ENCODE assay signal across 23 mouse cellular contexts in the genomic region with DNA sequence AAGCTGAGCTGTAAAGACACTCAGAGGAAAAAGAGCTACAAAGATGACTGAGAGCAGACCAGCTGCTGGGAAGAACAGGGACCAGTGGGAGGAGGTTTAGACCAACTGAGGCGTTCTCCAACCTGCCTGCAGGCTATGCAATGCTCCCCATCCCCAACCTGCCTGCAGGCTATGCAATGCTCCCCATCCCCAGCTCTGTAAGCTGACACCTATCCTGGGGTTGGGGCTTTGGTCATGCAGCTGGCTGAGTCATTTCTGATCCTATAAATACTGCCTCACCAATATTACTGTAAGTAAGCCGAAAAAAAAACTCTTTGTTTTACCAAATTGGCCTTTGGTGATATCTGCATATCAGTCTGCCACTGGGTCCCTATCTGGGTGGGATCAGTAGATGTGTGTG.
DNase-seq lines count a peak whose midpoint lies in the region; ATAC-seq and TF ChIP-seq lines count a peak whose summit lies in the region.
"Had no signal": no experiment of that assay in that cellular context is flagged by ENCODE, and none has a peak within 500 bp of the region (broad histone marks: within the 10 kb centered on the region; RNA-seq: fewer than 3 reads in every experiment).

No protein-coding gene starts in this region.

- peaks cover 2% of the 10 kb centered on the region; the same call in 1 of the 2 replicates for H3K27me3 ChIP-seq in forebrain, embryonic 10.5 days (ENCODE audit: poor library complexity, severe bottlenecking)
- H3K27me3 ChIP-seq in forebrain, embryonic 11.5 days (ENCODE audit: control insufficient read depth, insufficient read depth, low read length) = no peaks in the 10 kb centered on the region
- no peaks in the 10 kb centered on the region; the same call in 1 of the 2 replicates for H3K27me3 ChIP-seq in midbrain, embryonic 10.5 days (ENCODE audit: low read depth, poor library complexity, severe bottlenecking)
- H3K27me3 ChIP-seq in midbrain, postnatal 0 days (ENCODE audit: insufficient read depth, low read length) = no peaks in the 10 kb centered on the region
- H3K27me3 ChIP-seq: embryonic facial prominence, embryonic 12.5 days; forebrain, embryonic 13.5 days; forebrain, embryonic 15.5 days; Patski had no signal

- TF ChIP-seq CTCF in midbrain, postnatal 0 days (IDR thresholded peaks at IDR 0.05) = no peak

- peak overlapping the region; percentile 56; the same call in 1 of the 2 replicates for H3K27ac ChIP-seq in forebrain, embryonic 10.5 days
- H3K27ac ChIP-seq in forebrain, embryonic 11.5 days (ENCODE audit: low read depth, low read length) = no peak overlapping the region
- H3K27ac ChIP-seq in midbrain, embryonic 10.5 days (replicated peaks) = peak overlapping the region; percentile 28
- no peak overlapping the region for H3K27ac ChIP-seq in midbrain, postnatal 0 days (ENCODE audit: low read depth, low read length)
- H3K27ac ChIP-seq: embryonic facial prominence, embryonic 10.5 days; embryonic facial prominence, embryonic 12.5 days; forebrain, embryonic 13.5 days; forebrain, embryonic 15.5 days had no signal

- H3K4me3 ChIP-seq in forebrain, embryonic 10.5 days = no peak overlapping the region
- H3K4me3 ChIP-seq in forebrain, embryonic 11.5 days (ENCODE audit: low read depth, low read length) = no peak overlapping the region
- no peak overlapping the region for H3K4me3 ChIP-seq in midbrain, embryonic 10.5 days
- H3K4me3 ChIP-seq in midbrain, postnatal 0 days (ENCODE audit: low read depth, low read length) = no peak overlapping the region
- H3K4me3 ChIP-seq: embryonic facial prominence, embryonic 10.5 days; embryonic facial prominence, embryonic 12.5 days; forebrain, embryonic 13.5 days; forebrain, embryonic 15.5 days had no signal

- 0 out of 2 replicates have a peak, but pooled peaks have one; percentile 42 for ATAC-seq in cerebellum, adult (ENCODE audit: insufficient number of reproducible peaks, low FRiP score, low TSS enrichment)
- ATAC-seq in forebrain, embryonic 11.5 days (replicated peaks; ENCODE audit: low FRiP score) = no peak
- no peak for ATAC-seq in midbrain, postnatal 0 days (ENCODE audit: low FRiP score)
- ATAC-seq: activated CD4-positive, CD25-positive, alpha-beta regulatory T cell, adult 4 months; forebrain, embryonic 13.5 days; forebrain, embryonic 15.5 days; forebrain, postnatal 0 days had no signal

- H3K9ac ChIP-seq in forebrain, embryonic 11.5 days (ENCODE audit: low read length) = no peak overlapping the region
- no peak overlapping the region for H3K9ac ChIP-seq in midbrain, postnatal 0 days (replicated peaks; ENCODE audit: low read length, poor library complexity, severe bottlenecking)
- H3K9ac ChIP-seq: embryonic facial prominence, embryonic 12.5 days; forebrain, embryonic 13.5 days; forebrain, embryonic 15.5 days; forebrain, postnatal 0 days had no signal

- no peaks in the 10 kb centered on the region for H3K36me3 ChIP-seq in forebrain, embryonic 10.5 days (replicated peaks)
- H3K36me3 ChIP-seq in forebrain, embryonic 11.5 days (ENCODE audit: control insufficient read depth, insufficient read depth, low read length) = no peaks in the 10 kb centered on the region
- H3K36me3 ChIP-seq in midbrain, embryonic 10.5 days = no peaks in the 10 kb centered on the region
- no peaks in the 10 kb centered on the region for H3K36me3 ChIP-seq in midbrain, postnatal 0 days (ENCODE audit: insufficient read depth, low read length)
- H3K36me3 ChIP-seq: embryonic facial prominence, embryonic 10.5 days; embryonic facial prominence, embryonic 12.5 days; forebrain, embryonic 15.5 days; G1E had no signal

- peaks cover 22% of the 10 kb centered on the region for H3K4me1 ChIP-seq in forebrain, embryonic 10.5 days
- H3K4me1 ChIP-seq in forebrain, embryonic 11.5 days (replicated peaks; ENCODE audit: control insufficient read depth, insufficient read depth, low read length) = peaks cover 6% of the 10 kb centered on the region; the same call in 1 of the 2 replicates
- peaks cover 22% of the 10 kb centered on the region for H3K4me1 ChIP-seq in midbrain, embryonic 10.5 days
- H3K4me1 ChIP-seq in midbrain, postnatal 0 days (ENCODE audit: insufficient read depth, low read length) = no peaks in the 10 kb centered on the region
- H3K4me1 ChIP-seq: embryonic facial prominence, embryonic 12.5 days had no signal

- WGBS in forebrain, embryonic 10.5 days = 69% methylated on average over 2 of the region's 2 CpGs
- WGBS in forebrain, embryonic 11.5 days = 56% methylated on average over 2 of the region's 2 CpGs
- 72% methylated on average over 2 of the region's 2 CpGs for WGBS in midbrain, embryonic 10.5 days
- 75% methylated on average over 2 of the region's 2 CpGs for WGBS in midbrain, postnatal 0 days

- H3K4me2 ChIP-seq in forebrain, embryonic 11.5 days (ENCODE audit: low read depth, low read length, severe bottlenecking) = no peak overlapping the region
- H3K4me2 ChIP-seq in midbrain, postnatal 0 days (ENCODE audit: low read depth, low read length, poor library complexity, severe bottlenecking) = no peak overlapping the region
- H3K4me2 ChIP-seq: embryonic facial prominence, embryonic 12.5 days; forebrain, embryonic 13.5 days; forebrain, embryonic 15.5 days had no signal

- no peaks in the 10 kb centered on the region for H3K9me3 ChIP-seq in forebrain, embryonic 10.5 days
- H3K9me3 ChIP-seq in forebrain, embryonic 11.5 days (ENCODE audit: control insufficient read depth, low read length) = no peaks in the 10 kb centered on the region
- H3K9me3 ChIP-seq in midbrain, embryonic 10.5 days (replicated peaks) = no peaks in the 10 kb centered on the region
- no peaks in the 10 kb centered on the region for H3K9me3 ChIP-seq in midbrain, postnatal 0 days (ENCODE audit: low read length)
- H3K9me3 ChIP-seq: embryonic facial prominence, embryonic 10.5 days; embryonic facial prominence, embryonic 12.5 days; forebrain, embryonic 13.5 days; forebrain, embryonic 15.5 days; G1E had no signal

- DNase-seq in cerebellum, adult 11-12 months = no peak
- DNase-seq in forebrain, embryonic 10.5 days (ENCODE audit: extremely low spot score, low spot score) = no peak
- DNase-seq in forebrain, embryonic 11.5 days (ENCODE audit: low spot score) = no peak
- no peak for DNase-seq in midbrain, embryonic 10.5 days (ENCODE audit: low spot score)
- DNase-seq in midbrain, postnatal 0 days (ENCODE audit: low spot score) = no peak
- DNase-seq in frontal cortex, postnatal 10 days (ENCODE audit: low spot score in 2 of 2) = no peak
- DNase-seq: adrenal gland, adult 8-10 months; adrenal gland, postnatal 14 days; adrenal gland, postnatal 36 days; cerebellum, adult 11 months; cerebellum, adult 2 months; cerebellum, adult 9-10 months; cerebellum, postnatal 10 days; cerebellum, postnatal 25 days; forebrain, postnatal 0 days had no signal

Comparison
In these comparisons a context has a peak if more than half of its experiments do, and no peak if none do; other contexts are left out.
1. H3K27ac ChIP-seq: peak in forebrain, embryonic 10.5 days (single experiment) and midbrain, embryonic 10.5 days (single experiment); none in forebrain, embryonic 11.5 days (single experiment) and midbrain, postnatal 0 days (single experiment).